Mouse (Mus musculus) frontal cortex, postnatal 36 days (tissue): Measurements from ENCODE around the gene Golt1a.
"Not testable (repeated sequence)": the region's sequence is repeated elsewhere in the genome, so short reads cannot be mapped to it uniquely, and the experiment has no call there.

Experiments used
- DNase-seq, 2 experiments: peaks; one replicate each; pipeline ENCODE4 v3.0.0; 2022; ENCODE audit warnings: low spot score in 2 of 2

Gene Golt1a

DNA sequence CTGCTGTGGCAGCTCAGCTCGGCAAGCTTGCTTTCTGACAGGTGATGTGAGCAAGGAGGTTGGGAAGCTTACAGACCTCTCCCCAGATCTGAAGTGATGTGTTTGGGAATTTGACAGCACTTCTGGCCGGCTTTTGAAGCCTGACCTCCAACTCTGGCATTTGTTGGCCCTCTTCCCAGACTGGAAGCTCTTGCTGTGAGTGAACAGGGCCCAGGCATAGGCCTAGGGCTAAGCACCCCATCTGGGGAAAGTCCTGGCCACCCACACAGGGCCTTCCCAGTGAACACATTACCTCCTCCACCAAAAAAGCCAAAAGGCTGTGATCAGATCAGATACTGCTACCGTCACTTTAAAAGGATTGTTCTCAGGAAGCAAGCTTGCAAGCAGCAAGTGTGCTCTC is 7.1 kb upstream of the Golt1a start:
- DNase-seq, result no peak

DNA sequence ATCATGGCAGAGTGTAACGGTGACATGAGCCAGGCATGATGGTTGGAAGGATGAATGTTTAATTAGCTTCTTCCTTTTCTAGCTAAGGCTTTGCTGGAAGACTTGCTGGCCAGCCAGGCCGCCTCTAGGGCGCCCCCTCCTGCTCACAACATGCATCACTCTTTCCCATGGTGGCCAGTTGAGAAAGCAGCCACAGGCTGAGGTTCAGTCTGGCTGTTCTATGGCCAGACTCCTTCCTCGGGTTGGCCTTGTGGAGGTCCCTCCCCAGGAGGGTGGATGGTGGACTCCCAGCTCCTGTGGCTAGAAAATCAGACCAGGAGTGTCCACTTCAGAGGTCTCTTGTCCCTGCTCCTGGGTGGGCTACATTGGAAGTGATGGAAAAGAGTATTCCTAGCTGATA is 2.8 kb upstream of the Golt1a start:
- peak; percentile 77 to 81 for DNase-seq

DNA sequence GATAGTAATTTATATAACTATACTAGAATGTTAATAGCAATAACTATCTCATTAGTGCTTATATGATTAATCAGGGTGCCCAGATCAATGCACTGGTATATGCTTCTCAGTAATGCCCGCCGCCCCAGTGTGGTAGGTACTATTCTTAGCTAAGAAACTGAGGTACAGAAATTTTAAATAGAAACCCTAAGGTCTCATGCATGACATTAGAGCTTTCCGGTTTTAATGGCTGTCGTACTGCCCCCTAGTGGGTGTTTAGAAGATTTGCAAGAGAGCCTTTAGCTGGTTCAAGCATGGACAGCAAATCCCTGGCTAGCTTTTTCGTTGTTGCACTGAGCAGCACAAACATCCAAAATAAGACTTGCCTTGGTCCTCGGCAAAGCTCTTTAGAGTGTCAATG is 2.3 kb upstream of the Golt1a start:
- peak in 1 of 2 experiments; percentile 52 for DNase-seq

DNA sequence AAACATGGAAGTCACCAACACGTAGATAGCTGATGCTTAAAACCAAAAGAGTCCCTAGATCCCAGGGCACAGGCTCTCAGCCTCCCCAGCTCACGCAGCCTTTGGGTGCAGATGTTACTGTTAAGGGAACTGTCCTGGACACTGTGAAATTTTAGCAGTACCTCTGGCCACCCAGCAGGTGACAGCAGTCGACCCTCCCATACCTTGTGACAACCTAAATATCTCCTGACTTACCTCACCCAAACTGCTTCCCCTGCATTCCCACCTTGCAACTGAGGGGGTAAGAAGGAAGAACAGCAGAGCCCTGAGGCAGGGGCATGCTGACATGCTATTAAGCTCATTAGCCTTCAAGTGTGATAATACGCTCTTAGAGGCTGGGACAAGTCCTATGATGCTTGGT is 1.6 kb downstream of the Golt1a start:
- DNase-seq, result no peak

DNA sequence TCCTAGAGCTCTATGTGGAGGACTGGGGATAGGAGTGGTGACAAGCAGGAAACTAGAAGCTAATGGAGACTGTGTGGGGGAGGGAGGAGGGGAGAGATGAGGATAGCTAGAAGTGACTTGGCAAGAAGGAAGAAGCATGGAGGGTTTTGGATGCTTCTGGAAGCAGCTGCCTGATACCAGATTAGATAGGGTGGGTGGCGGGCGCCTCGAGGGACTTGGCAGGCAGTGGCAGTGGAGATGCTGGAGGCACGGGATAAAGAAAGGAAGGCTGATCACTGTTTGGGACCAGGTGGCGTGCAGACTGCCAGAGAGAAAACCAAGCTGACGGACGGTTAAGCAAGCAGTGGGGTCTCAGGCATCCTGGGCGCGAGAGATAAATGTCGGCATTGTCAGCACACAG is 2.3 kb downstream of the Golt1a start:
- DNase-seq, result peak; percentile 73 to 90

DNA sequence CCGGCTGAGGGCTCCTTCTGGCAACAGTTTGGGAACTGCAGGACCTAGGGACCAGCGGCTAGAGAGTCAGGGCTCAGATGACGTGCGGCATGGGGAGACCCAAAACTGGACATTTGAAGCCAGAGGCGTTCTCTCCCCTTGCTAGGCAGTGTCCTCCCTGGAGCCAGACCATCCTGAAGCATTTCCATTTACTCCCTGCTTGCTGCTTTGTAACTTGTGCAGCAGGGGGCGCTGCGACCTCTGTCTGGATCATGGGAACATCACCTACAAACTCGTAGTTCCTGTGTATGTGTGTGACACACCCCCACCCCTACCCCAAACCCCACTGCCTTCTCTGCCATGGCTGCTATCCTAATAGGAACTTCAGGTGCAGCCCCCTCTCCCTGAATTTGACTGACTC is 4.8 kb downstream of the Golt1a start:
- peak; percentile 29 to 52 for DNase-seq

DNA sequence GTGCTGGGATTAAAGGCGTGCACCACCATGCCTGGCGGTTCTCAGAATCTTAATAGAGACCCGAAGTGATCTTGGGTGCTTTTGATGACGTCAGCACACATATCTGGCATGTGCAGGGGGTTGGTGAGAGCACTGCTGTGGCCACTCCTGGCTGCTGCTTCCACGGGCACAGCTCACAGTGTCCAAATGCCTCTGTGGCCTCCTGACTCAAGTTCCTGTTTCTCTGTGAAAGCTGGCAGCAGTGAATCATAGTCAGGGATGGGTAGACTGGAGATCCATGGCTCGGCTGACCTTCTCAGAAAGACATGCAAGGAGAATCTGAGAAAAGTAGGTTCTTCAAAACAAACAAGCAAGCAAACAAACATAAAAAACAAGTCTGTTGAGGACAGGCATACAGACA is 6.2 kb downstream of the Golt1a start:
- no peak for DNase-seq

DNA sequence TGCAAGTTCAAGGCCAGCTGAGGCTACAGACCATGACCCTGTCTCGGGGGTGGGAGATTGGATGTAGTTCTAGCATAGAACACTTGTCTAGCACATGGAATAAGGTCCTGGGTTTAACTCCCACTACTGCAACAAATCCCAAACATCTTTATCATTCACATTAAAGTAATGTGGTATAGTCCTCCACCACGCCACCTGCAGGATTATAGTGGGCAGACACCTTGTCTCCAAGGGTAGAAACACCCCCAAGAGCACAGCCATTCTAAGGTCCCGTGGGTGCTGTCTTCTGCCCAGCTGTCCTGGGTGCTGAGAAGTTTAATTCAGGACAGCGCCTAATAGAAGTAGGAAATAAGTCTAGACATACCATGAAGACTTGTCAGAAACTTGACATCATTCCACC is 7.0 kb downstream of the Golt1a start:
- DNase-seq, result no peak

DNA sequence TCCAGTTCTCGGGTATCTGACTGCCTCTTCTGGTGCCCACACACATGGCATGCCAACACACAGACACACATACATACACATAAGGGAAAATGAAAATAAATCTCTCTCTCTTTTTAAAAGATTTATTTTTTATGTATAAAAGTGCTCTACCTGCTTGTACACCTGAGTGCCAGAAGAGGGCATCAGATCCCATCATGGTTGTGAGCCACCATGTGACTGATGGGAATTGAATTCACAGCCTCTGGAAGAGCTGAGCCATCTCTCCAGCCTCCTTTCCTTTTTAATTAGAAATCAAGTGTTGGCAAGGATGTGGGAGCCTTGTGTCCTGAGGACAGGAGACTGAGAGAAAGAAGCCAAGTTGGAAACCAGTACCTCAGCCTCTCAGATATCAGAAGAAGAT is 7.5 kb downstream of the Golt1a start:
- no peak for DNase-seq

DNA sequence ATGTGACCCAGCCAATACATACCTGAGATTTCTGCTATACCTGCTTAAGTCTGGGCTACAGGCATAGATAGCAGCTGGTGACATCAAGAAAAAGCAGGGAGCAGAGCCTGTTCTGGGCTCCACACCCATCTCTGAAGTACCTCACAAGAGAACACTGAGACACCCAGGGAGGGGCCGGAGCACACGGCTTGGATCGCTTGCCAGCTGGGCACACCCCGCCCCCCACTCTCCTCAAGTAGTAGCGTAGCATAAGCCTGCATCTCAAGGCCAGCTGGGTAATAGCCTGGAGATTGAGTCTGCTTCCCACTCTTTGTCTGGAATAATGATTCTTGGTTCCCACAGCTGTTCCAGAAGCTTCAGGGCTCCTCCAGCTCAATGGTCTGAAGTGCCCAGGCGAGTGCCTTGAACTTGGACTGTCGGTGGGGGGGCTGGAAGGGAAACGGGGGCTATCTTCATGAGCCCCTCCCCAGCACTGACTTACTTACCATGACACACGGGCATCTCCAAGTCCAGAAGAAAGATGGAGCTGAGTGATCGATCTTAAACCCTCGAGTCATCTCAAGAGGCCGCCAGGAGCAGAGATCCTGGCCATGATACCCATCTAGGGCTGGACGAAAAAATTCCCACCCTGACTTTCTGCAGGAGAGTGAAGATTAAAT is 11.8 kb downstream of the Golt1a start, which contains the start of gene Kiss1:
Gene Kiss1 (plus strand): TSS at position 609 of the 659 bp plus-strand sequence.
- no peak for DNase-seq

DNA sequence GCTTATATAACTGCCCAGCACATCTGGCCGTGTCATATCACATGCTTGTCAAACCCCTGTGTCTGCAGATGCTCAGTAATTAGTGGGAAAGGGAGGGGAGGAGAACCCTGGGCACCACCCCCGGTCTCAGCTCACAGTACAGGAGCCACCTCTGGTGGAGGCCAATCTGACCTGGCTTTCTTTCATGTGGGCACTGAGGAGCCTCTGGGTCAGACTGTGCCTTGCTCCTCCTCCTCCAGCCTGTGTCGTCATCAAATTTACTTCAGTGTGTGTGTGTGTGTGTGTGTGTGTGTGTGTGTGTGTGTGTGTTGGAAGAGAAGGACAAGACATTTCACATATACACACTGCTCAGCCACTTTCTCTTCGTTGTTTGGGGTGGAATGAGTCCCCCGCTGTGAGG is 13.7 kb downstream of the Golt1a start:
- no peak for DNase-seq

DNA sequence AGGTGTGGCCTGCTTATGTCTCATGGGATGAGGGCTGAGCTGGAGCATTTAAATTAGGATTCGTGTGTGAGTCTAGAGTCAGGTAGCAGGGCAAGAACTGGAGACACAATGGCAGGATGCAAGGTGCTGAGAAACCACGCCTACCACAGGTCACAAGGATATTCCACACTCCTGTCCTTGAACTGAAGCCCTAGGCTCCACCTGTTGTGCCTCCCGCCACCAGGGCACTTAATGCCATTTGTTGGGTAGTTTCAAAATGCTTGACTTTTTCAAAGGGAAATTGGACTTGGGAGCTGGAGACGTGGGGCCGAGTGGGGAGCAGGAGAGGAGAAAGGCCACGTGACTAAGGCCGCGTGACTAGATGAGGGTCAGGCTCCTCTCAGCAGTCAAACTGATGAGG is 16.4 kb downstream of the Golt1a start:
- no peak for DNase-seq

DNA sequence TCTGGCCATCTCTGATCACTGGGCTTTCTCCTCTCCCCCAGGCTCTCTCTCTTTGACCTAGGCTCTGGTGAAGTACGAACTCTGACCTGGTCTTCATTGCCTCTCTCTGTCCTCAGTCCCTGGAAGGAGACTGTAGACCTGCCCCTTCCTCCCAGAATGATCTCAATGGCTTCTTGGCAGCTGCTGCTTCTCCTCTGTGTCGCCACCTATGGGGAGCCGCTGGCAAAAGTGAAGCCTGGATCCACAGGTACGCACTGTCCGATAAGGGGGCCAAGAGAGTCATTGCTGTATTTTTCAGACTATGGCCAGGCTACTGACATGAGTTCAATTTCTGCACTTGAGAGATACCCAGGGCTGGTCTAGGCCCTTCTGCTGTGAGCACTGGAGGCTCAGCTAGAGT is 17.5 kb downstream of the Golt1a start:
- no peak for DNase-seq

DNA sequence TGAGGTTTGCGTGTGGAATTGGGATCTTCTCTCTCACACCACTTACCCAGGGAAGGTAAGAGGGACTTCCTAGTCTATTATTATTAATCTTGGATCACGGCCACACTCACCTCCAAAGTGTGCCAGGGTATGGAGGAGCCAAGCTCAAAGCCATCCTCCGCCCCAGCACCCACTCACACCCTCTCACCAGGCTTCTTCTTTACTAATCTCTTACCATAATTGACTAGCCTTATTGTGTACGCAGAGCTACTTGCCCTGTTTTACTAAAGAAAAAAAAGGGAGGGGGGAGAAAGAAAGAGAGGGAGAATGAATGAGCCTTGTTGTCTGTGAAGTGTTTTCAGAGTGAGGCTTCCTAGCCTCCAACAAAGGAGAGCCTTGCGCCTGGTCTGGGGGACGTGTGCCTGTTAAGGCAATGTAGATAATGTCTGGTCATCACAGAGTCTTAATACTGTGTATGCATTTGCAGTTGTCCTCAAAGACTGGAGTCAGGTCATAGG is 18.7 kb downstream of the Golt1a start:
- no peak for DNase-seq

DNA sequence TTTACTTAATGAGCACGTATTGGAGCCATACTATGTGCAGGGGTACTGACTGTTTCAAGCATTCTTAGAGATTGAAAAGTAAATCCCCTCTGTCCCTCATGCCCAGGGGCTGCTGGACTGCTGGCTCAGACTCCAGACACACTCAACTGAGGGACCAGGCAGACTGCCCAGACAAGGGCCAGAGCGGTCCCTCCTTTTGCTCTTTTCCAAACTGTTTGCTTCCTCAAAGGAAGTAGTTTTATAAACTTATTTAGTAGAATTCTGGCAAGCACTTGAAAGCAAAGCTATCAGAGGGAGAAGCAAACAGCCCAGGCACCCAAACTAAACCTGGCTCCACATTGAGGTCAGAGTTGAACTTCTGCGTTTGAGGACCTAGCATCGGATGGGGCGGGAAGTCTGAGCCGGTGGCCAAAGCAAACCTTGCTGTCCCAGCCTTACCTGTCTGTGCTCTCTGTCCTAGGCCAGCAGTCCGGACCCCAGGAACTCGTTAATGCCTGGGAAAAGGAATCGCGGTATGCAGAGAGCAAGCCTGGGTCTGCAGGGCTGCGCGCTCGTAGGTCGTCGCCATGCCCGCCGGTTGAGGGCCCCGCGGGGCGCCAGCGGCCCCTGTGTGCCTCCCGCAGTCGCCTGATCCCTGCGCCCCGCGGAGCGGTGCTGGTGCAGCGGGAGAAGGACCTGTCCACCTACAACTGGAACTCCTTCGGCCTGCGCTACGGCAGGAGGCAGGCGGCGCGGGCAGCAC is 19.5 kb downstream of the Golt1a start:
- DNase-seq, result no peak

DNA sequence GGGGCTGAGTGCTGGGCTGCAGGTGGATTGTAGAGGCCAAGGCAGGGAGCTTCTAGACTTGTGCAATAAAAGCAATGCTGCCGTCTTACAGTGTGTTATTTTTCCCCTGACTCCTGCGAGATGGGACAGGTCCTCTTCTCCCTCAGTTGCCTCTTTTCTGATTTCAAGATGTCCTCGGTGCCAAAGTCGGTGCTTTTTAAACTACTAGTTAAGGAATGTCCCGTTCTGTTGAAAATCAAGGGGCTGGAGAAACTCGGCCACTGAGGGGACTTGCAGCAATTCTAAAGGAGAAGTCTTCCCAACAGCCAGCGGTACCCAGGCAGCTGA is 20.0 kb downstream of the Golt1a start:
- no peak for DNase-seq

DNA sequence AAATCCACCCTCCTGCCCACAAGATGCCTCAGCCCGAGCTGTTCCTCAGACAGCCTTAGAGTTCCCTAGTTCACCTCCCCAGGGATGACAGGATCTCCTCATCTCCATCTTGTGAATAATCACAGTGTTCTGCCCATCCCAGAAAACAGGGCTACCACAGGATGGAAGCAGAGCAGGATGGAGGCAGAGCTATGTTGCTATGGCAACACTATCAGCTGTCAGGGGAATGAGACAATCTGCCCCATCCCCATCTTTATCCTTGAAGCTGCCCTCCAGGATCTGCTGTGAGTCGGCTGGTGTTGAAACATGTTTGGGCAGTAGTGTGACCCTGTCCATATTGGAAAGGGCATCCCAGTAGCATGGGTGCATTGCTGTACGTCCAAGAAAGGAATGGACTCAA is 21.5 kb downstream of the Golt1a start:
- DNase-seq, result no peak

DNA sequence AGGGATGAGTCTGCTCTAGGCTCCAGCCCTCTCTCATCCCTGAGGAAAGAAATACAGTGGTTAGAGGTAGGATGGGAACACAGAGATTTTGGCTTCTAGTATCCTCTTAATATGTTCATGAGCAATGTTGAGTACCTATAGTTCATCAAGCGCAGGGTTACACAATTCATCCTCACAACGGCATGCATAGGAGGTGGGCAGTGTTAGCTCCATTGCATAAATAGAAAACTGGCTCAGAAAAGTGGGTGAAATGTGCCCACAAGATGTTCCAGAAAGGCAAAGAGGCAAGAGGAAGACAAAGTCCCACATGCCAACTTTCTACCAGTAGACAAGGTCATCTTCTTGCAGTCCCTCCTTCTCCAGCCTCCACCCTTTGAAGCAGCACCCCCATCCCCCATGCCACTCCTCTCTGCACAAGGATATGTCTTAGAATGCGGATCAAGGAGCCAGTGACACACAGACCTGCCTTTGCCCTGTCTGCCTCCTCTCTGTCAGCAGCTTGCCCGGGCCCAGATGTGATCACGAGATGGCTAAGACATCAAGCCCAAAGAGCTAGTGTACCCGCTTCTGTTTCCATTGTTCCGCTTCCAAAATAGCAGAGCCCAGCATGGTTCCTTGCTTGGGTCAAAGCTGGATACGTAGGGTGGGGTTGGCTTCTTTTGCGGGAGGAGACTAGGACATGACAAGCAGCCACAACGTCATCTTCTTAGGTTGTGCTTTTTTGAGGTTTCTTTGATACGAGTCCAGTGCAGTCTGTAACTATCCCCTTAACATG is 23.2 kb downstream of the Golt1a start:
- DNase-seq, result peak; percentile 25 to 36

DNA sequence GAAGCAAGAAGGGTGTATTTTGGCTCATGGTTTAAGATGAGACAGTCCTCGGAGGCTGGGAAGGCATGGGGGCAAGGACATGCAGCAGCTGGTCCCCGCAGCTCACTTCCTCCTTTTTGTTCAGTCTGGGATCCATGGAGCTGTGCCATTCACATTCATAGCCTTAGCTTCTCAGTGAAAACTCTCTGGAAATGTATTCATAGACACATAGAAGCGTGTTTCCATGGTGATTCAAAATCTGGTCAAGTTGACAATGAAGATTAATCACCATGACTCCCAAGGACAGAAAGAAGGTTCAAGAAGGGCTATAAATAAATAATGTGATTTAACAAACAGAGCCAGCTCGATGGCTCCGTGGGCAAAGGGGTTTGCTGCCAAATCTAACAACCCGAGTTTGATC is 24.3 kb downstream of the Golt1a start:
- no peak for DNase-seq

DNA sequence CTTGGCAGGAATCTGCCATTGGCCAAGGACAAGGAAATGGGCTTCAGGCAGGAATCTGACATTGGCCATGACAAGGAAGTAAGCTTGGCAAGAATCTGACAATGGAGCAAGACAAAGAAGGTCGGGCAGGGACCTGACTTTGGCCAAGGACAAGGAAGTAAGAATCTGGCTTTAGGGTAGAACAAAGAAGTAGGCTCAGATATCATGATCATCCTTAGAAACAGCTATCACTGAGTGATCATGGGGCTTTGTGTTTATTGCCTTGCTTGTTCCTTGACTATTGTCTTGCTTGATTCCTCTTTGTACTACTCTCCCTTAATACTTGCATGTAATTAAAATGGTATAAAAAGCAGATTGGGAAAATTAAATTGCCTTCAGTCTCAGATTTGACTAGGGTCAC is 30.8 kb downstream of the Golt1a start:
- not testable (repeated sequence) for DNase-seq

DNA sequence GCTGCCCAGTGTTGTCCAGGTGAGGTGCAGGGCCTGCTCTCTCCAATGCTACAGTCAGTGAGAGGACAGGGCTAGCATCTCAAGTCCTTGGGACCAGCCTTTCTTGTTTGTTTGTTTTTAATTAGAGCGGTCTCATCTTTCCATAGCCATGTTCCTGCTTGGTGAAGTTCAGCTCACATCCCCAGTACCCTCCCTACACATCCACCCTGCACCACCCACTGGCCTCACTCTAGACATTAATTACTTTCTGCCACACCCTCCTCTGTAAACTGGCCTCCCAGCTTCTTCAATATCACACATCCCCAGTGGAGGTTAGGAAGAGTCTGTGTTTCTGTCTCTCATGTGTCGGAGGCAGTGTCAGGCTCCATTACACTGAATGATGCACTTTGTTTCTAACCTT is 34.8 kb downstream of the Golt1a start:
- DNase-seq, result no peak

DNA sequence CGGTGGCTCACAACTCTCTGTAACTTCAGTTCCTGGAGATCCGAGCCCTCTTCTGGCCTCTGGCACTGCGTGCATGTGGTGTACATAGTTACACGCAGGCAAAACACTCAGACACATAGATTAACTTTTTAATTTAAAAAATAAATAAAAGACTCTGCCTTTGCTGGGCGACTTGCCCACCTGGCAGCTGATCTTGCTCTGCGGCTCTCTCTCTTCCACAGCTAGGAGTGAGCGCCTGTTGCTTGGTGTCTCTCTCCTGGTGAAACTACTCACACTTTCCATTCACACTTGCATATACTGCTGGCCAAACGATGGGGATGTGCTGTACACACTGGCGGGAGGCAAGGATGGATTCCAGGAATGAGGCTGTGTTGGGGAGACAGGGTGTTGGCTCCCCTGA is 36.9 kb downstream of the Golt1a start:
- DNase-seq, result no peak

DNA sequence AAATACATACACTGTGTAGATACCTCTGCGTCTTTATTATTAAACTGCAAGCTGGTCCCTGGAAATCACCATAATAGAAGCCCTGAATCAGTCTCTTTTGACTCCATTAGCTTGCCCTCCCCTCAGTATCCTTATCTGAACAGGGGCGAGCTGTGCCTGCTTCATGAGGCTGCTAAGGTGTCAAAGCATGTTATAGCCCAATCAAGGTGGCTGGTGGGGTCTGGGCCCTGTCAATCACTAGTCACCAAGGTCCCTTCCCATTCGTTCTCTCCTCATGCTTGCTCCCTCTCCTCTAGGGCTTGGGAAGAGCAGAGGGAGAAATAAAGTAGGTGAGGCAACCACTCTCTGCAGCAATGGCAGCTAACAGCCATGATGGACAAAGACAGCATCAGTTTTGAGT is 37.6 kb downstream of the Golt1a start:
- DNase-seq, result no peak
